Mouse (Mus musculus) sigmoid colon, adult 10 weeks (tissue): Measurements from ENCODE around the gene Pxmp4. TPM values are rescaled to one million over a fixed set of nuclear protein-coding genes. Genes with fewer than 3 reads are reported as not detected.

ENCODE experiments used
- polyA plus RNA-seq: library from polyadenylated mRNA; stranded (reverse); fragments of 350-450 nt; fragmentation: Illumina TruSeq; extraction: RNeasy Lipid Tissue Mini Kit (QIAGEN cat#74804); gene quantifications from one replicate; pipeline ENCODE4 v1.2.3, GENCODE M21; 2014; ENCODE audit warnings: low read depth, low replicate concordance

Pxmp4 gene
- polyA plus RNA-seq = 7.7 TPM

DNA sequence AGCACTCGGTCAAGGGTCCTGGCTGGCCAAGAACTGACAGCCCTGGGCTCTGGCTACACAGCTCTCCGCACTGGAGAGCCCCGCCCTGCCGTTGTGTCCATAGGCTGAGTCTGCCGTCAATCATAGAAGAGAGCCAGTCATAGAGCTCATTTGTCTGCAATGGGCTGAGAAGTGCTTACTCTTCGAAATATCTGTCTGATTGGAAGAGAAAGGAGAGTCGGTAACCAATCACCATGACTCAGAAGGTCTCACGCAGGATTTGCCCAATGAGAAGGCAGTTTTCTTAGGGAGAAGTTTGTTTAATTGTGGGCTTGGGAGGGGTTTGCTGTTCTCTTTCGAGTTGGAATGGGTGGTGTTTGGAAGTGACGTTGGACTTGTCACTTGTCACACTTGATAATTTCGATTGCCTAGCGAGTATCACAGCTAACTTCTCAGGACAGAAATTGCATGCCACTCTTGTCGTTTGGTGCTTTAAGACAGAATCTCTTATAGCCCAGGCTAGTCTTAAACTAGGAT lies at the start of gene Pxmp4:
Pxmp4 (minus strand) TSS at position 71 of the 516 bp plus-strand sequence.

DNA sequence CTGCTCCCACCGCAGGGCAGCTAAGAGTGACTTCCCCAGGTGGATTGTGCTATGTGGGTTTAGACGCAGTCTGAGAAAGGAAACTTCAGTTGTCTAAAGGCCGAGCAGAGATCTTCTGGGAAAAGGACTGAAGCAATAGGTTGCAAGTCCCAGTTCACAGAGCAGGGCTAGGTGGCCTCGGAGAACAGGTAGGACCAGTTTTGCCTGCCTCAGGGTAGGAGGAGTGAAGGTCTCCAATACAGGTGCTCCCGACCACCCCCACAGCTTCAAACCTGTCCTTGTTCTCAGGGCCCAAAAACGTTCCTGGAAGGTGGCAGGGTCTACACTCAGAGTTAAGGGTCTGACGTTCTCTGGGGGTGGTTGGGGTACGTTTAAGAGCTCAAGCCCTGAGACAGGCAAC lies 47.9 kb upstream of the Pxmp4 start, which contains the start of gene Chmp4b:
Chmp4b (plus strand) TSS at position 343 of the 400 bp plus-strand sequence.

DNA sequence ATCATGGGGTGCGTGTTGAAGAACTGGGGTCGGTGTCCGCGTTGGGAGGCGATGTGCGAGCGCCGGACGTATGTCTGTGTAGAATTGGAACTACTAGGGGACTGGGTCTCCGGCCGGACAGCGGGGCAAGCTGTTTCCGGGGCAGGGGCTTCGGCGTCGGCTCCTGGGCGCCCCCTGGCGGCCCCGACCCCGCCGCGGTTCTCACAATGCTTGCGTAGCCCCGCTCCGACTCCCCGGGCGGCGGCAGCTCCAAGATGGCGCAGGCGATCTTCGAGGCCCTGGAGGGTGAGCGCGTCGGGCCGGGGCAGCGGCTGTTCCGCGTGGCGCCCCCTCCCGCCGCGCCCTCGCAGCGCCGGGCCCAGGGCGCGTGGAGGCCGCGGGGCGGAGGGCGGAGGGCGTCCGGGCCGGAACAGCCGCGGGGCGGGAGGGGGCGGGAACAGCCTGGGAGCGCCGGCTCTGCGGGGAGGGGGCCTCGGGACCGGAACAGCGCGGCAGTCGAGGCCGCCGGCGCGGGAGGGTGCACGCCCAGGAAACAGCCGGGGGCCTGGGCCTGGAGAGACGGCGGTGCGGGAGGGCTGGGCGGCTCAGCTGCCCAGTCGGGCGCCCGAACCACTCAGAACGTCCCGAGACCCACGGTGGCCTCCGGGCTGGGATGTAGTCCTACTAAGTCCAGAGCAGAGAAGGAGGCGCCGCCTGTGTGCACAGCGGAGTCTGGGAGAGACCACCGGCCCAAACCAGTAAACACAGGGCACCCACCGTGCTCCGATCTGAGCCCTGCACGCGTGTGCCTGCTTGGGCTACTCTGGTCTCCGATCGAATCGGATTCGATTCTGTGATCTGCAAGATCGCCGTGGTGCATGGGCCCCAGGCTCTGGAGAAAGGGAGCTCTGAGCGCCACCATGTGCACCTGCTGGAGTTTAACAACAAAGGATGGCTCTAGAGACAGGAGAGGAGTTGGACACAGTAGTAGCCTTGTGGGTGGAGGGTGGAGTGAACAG lies 9.9 kb upstream of the Pxmp4 start, which contains the start of the genes Zfp341 and 4930519P11Rik:
Zfp341 (plus strand) TSS at position 180 of the 998 bp plus-strand sequence.
4930519P11Rik (minus strand) TSS at position 320 of the 998 bp plus-strand sequence.

DNA sequence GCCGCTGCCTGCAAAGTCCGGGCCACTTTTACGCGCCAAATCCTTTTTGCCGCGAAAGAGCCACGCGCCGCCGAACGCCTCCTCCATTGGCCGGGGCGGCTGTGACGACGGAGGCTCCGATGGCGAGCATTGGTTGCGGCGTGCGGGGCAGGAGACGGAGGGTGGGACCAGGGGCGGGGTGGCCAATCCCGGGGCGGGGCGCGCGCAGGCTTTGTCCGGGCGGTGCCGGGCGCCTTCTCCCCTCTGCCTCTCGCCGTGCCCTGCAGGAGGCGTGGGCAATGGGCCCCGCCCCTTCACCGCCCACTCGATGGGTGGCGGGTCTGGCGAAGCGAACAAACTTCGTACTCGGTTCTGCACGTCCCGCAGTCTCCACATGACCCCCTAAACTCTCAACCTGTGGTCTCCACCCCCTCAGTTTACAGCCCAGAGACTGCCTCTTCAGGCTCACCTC lies 33.6 kb downstream of the Pxmp4 start, which contains the start of gene E2f1:
E2f1 (minus strand) TSS at position 57 of the 451 bp plus-strand sequence.

DNA sequence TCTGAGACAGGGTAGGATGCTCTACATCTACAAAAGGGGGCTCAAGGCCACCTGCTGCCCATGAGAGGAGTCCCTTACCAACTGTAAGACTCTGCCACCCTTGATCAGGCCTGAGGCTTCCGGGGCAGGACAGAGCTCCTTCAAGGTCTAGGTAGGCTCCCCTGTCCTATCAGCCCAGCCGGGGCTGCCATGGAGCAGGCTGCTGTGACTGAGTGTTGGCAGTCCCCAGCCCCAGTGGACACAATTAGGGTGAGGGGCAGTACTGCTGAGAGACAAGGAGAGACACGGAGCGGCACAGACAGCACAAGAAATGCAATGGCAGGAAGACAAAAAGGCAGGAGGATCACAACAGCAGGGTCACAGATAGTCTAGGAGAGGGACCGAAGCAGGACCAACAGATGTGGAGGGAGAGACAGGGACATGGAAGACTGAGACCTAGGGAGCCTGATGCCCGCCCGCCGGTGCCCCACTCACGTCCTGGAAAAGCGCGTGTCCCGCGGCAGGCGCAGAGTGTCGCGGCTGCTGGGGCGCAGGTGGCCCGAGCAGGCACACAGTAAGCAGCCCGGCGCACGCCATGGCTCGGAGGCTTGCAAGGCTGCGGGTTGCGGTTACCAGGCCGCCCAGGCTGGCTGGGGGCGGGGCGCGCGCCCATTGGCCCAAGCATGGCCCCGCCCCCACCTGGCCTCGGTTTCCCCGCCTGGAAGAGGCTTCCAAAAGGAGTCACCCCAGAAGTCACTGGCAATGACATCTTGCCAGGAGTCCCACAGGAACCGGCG lies 45.1 kb downstream of the Pxmp4 start, which contains the start of gene Necab3:
Necab3 (minus strand) TSS at position 627 of the 776 bp plus-strand sequence.

DNA sequence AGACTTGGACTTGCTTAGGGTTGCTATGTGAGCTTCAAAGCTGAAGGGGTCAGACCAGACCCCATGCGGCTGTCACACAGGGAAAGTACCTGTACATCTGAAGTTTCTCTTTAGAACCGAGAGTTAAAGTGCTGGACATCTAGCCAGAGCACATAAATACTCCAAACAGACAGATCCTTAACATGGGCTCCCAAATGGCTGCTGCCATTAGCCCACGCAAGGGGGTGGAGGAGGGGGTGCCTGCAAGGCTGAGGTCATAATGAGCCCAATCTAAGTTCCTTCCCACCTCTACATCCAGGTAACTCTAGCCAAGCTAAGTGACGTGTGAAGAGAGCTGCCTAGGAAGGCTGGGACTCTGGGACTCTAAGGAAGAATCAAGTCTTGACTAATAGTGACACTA lies 52.0 kb downstream of the Pxmp4 start, which contains the start of gene Actl10:
Actl10 (plus strand) TSS at position 301 of the 400 bp plus-strand sequence.

DNA sequence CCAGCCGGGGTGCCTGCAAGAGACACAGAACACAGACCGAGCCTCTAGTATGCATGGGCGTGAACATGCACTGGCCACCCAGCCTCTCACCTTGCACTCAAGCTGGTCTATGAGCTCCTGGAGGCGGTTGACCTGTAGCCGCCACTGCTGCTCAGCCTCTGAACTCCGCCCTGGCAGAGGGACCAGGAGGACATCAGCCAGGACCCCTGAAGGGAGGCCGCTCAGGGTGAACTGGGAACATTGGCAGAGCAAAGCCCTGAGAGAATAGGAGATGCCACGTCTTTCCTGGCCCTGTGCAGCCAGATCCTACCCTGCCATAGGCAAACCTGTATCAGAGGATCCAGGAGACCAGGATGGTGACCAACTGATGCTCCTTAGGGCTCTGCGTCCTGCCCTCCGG lies 56.8 kb downstream of the Pxmp4 start, which contains the start of gene 1700003F12Rik:
1700003F12Rik (plus strand) TSS at position 375 of the 400 bp plus-strand sequence.

Other genes starting within 250 kb of the Pxmp4 start
- gene Cdk5rap1, start 230.7 kb downstream of the Pxmp4 start, polyA plus RNA-seq = 9.2 TPM
- not detected for gene Snta1, start 195.6 kb downstream of the Pxmp4 start, polyA plus RNA-seq
- 18.4 TPM for gene Cbfa2t2, start 167.2 kb downstream of the Pxmp4 start, polyA plus RNA-seq
- gene 1700003F12Rik, start 56.6 kb downstream of the Pxmp4 start, polyA plus RNA-seq = not detected
- not detected for gene Actl10, start 51.9 kb downstream of the Pxmp4 start, polyA plus RNA-seq
- gene Necab3, start 44.8 kb downstream of the Pxmp4 start, polyA plus RNA-seq = not detected
- gene E2f1, start 33.8 kb downstream of the Pxmp4 start, polyA plus RNA-seq = 0.16 TPM
- gene Zfp341, start 9.6 kb upstream of the Pxmp4 start, polyA plus RNA-seq = not detected
- not detected for gene 4930519P11Rik, start 9.7 kb upstream of the Pxmp4 start, polyA plus RNA-seq
- 105 TPM for gene Chmp4b, start 48.0 kb upstream of the Pxmp4 start, polyA plus RNA-seq
- not detected for gene Gm14214, start 166.3 kb upstream of the Pxmp4 start, polyA plus RNA-seq
- gene Raly, start 187.4 kb upstream of the Pxmp4 start, polyA plus RNA-seq = 143 TPM
- gene a, start 187.7 kb upstream of the Pxmp4 start, polyA plus RNA-seq = not detected